Mouse (Mus musculus): Measurements from ENCODE around the gene Gopc. TPM values are rescaled to one million over a fixed set of nuclear protein-coding genes. Genes with fewer than 3 reads are reported as not detected.
"Not testable (repeated sequence)": the region's sequence is repeated elsewhere in the genome, so short reads cannot be mapped to it uniquely, and the experiment has no call there.

Gopc gene
- polyA plus RNA-seq, 1 experiment from 2014 or later, result 25.4 TPM

GRCm38 (mm10) chr10:52331007-52331406 lies 50.9 kb downstream of the Gopc start:
- WGBS, result 0% methylated on average over 1 of the region's 1 CpGs
- Histone ChIP-seq H3K9me3 (ENCODE audit: control insufficient read depth, low read length) (no peaks in the 10 kb centered on the region), H3K4me3 (replicated peaks; ENCODE audit: low read length) (no peak overlapping the region), H3K27ac (ENCODE audit: low read length) (no peak overlapping the region), H3K4me2 (ENCODE audit: low read length) (no peak overlapping the region), H3K36me3 (ENCODE audit: control insufficient read depth, insufficient read depth) (peaks cover 2% of the 10 kb centered on the region), H3K9ac (replicated peaks; ENCODE audit: low read depth, low read length) (no peak overlapping the region), H3K27me3 (replicated peaks; ENCODE audit: control insufficient read depth, insufficient read depth, low read length) (no peaks in the 10 kb centered on the region), H3K4me1 (replicated peaks; ENCODE audit: control insufficient read depth, insufficient read depth, low read length) (no peaks in the 10 kb centered on the region)
- peak; percentile 35; the same call in 1 of the 2 replicates for ATAC-seq

- no peaks in the 10 kb centered on the region for H3K9me3 ChIP-seq (ENCODE audit: control insufficient read depth, low read length)
- no peaks in the 10 kb centered on the region for H3K4me1 ChIP-seq (replicated peaks; ENCODE audit: control insufficient read depth, insufficient read depth, low read length)
- no peaks in the 10 kb centered on the region for H3K27me3 ChIP-seq (replicated peaks; ENCODE audit: control insufficient read depth, insufficient read depth, low read length)
- no peak for ATAC-seq
- no peak overlapping the region for H3K4me3 ChIP-seq (replicated peaks; ENCODE audit: low read length)
- no peak overlapping the region for H3K9ac ChIP-seq (replicated peaks; ENCODE audit: low read depth, low read length)
- H3K36me3 ChIP-seq (ENCODE audit: control insufficient read depth, insufficient read depth), result peaks cover 3% of the 10 kb centered on the region; the same call in 1 of the 2 replicates
- 95% methylated on average over 3 of the region's 3 CpGs for WGBS
- no peak overlapping the region for H3K27ac ChIP-seq (ENCODE audit: low read length)
- H3K4me2 ChIP-seq (ENCODE audit: low read length), result no peak overlapping the region
Measured at GRCm38 (mm10) chr10:52321918-52322317, 60.0 kb downstream of the Gopc start.

GRCm38 (mm10) chr10:52319506-52320286 lies 62.2 kb downstream of the Gopc start:
- Histone ChIP-seq H3K27me3 (replicated peaks; ENCODE audit: control insufficient read depth, insufficient read depth, low read length) (no peaks in the 10 kb centered on the region), H3K4me3 (replicated peaks; ENCODE audit: low read length) (no peak overlapping the region), H3K36me3 (ENCODE audit: control insufficient read depth, insufficient read depth) (peaks cover 3% of the 10 kb centered on the region; the same call in 1 of the 2 replicates), H3K4me1 (replicated peaks; ENCODE audit: control insufficient read depth, insufficient read depth, low read length) (no peaks in the 10 kb centered on the region), H3K9me3 (ENCODE audit: control insufficient read depth, low read length) (no peaks in the 10 kb centered on the region), H3K27ac (ENCODE audit: low read length) (no peak overlapping the region), H3K9ac (replicated peaks; ENCODE audit: low read depth, low read length) (no peak overlapping the region), H3K4me2 (ENCODE audit: low read length) (no peak overlapping the region)
- WGBS, result 93% methylated on average over 28 of the region's 28 CpGs
- no peak for ATAC-seq

- Histone ChIP-seq H3K27me3 (replicated peaks; ENCODE audit: control insufficient read depth, insufficient read depth, low read length) (no peaks in the 10 kb centered on the region), H3K9ac (replicated peaks; ENCODE audit: low read depth, low read length) (no peak overlapping the region), H3K36me3 (ENCODE audit: control insufficient read depth, insufficient read depth) (no peaks in the 10 kb centered on the region; the same call in 1 of the 2 replicates), H3K9me3 (ENCODE audit: control insufficient read depth, low read length) (no peaks in the 10 kb centered on the region), H3K27ac (ENCODE audit: low read length) (no peak overlapping the region), H3K4me3 (replicated peaks; ENCODE audit: low read length) (no peak overlapping the region), H3K4me1 (replicated peaks; ENCODE audit: control insufficient read depth, insufficient read depth, low read length) (no peaks in the 10 kb centered on the region), H3K4me2 (ENCODE audit: low read length) (no peak overlapping the region)
- 86% methylated on average over 8 of the region's 8 CpGs for WGBS
- no peak for ATAC-seq
Measured at GRCm38 (mm10) chr10:52309196-52309595, 72.7 kb downstream of the Gopc start.

- H3K27me3 ChIP-seq (replicated peaks; ENCODE audit: control insufficient read depth, insufficient read depth, low read length), result no peaks in the 10 kb centered on the region
- no peak overlapping the region for H3K4me3 ChIP-seq (replicated peaks; ENCODE audit: low read length)
- 49% methylated on average over 7 of the region's 7 CpGs for WGBS
- H3K4me2 ChIP-seq (ENCODE audit: low read length), result no peak overlapping the region
- H3K9me3 ChIP-seq (ENCODE audit: control insufficient read depth, low read length), result no peaks in the 10 kb centered on the region
- H3K27ac ChIP-seq (ENCODE audit: low read length), result no peak overlapping the region
- no peaks in the 10 kb centered on the region for H3K4me1 ChIP-seq (replicated peaks; ENCODE audit: control insufficient read depth, insufficient read depth, low read length)
- no peaks in the 10 kb centered on the region; the same call in 1 of the 2 replicates for H3K36me3 ChIP-seq (ENCODE audit: control insufficient read depth, insufficient read depth)
- ATAC-seq, result no peak
- H3K9ac ChIP-seq (replicated peaks; ENCODE audit: low read depth, low read length), result no peak overlapping the region
Measured at GRCm38 (mm10) chr10:52304574-52304973, 77.3 kb downstream of the Gopc start.

GRCm38 (mm10) chr10:52302271-52302670 lies 79.7 kb downstream of the Gopc start:
- Histone ChIP-seq H3K4me2 (ENCODE audit: low read length) (no peak overlapping the region), H3K9me3 (ENCODE audit: control insufficient read depth, low read length) (no peaks in the 10 kb centered on the region), H3K36me3 (ENCODE audit: control insufficient read depth, insufficient read depth) (no peaks in the 10 kb centered on the region; the same call in 1 of the 2 replicates), H3K27me3 (replicated peaks; ENCODE audit: control insufficient read depth, insufficient read depth, low read length) (no peaks in the 10 kb centered on the region), H3K4me1 (replicated peaks; ENCODE audit: control insufficient read depth, insufficient read depth, low read length) (no peaks in the 10 kb centered on the region), H3K27ac (ENCODE audit: low read length) (no peak overlapping the region), H3K9ac (replicated peaks; ENCODE audit: low read depth, low read length) (no peak overlapping the region), H3K4me3 (replicated peaks; ENCODE audit: low read length) (no peak overlapping the region)
- no peak for ATAC-seq

- H3K4me1 ChIP-seq (replicated peaks; ENCODE audit: control insufficient read depth, insufficient read depth, low read length), result no peaks in the 10 kb centered on the region
- H3K4me3 ChIP-seq (replicated peaks; ENCODE audit: low read length), result no peak overlapping the region
- H3K9me3 ChIP-seq (ENCODE audit: control insufficient read depth, low read length), result no peaks in the 10 kb centered on the region
- 93% methylated on average over 4 of the region's 4 CpGs for WGBS
- H3K27ac ChIP-seq (ENCODE audit: low read length), result no peak overlapping the region
- H3K9ac ChIP-seq (replicated peaks; ENCODE audit: low read depth, low read length), result no peak overlapping the region
- ATAC-seq, result no peak
- H3K4me2 ChIP-seq (ENCODE audit: low read length), result no peak overlapping the region
- H3K36me3 ChIP-seq (ENCODE audit: control insufficient read depth, insufficient read depth), result no peaks in the 10 kb centered on the region; the same call in 1 of the 2 replicates
- no peaks in the 10 kb centered on the region for H3K27me3 ChIP-seq (replicated peaks; ENCODE audit: control insufficient read depth, insufficient read depth, low read length)
Measured at GRCm38 (mm10) chr10:52301766-52302165, 80.2 kb downstream of the Gopc start.

GRCm38 (mm10) chr10:52298568-52298967 lies 83.4 kb downstream of the Gopc start:
- H3K27me3 ChIP-seq (replicated peaks; ENCODE audit: control insufficient read depth, insufficient read depth, low read length); H3K4me3 ChIP-seq (replicated peaks; ENCODE audit: low read length); H3K36me3 ChIP-seq (ENCODE audit: control insufficient read depth, insufficient read depth); H3K9me3 ChIP-seq (ENCODE audit: control insufficient read depth, low read length); H3K4me2 ChIP-seq (ENCODE audit: low read length); H3K4me1 ChIP-seq (replicated peaks; ENCODE audit: control insufficient read depth, insufficient read depth, low read length); H3K27ac ChIP-seq (ENCODE audit: low read length); H3K9ac ChIP-seq (replicated peaks; ENCODE audit: low read depth, low read length); ATAC-seq: not testable (repeated sequence)

GRCm38 (mm10) chr10:52295934-52296333 lies 86.0 kb downstream of the Gopc start:
- Histone ChIP-seq H3K4me2 (ENCODE audit: low read length) (no peak overlapping the region), H3K27me3 (replicated peaks; ENCODE audit: control insufficient read depth, insufficient read depth, low read length) (no peaks in the 10 kb centered on the region), H3K36me3 (ENCODE audit: control insufficient read depth, insufficient read depth) (no peaks in the 10 kb centered on the region), H3K9me3 (ENCODE audit: control insufficient read depth, low read length) (no peaks in the 10 kb centered on the region), H3K4me3 (replicated peaks; ENCODE audit: low read length) (no peak overlapping the region), H3K27ac (ENCODE audit: low read length) (no peak overlapping the region), H3K4me1 (replicated peaks; ENCODE audit: control insufficient read depth, insufficient read depth, low read length) (no peaks in the 10 kb centered on the region), H3K9ac (replicated peaks; ENCODE audit: low read depth, low read length) (no peak overlapping the region)
- ATAC-seq, result peak; percentile 57
- 23% methylated on average over 2 of the region's 2 CpGs for WGBS

All from forebrain, embryonic 16.5 days (tissue).